Mouse (Mus musculus): ENCODE measurements around the gene Apeh.

Apeh gene

DNA sequence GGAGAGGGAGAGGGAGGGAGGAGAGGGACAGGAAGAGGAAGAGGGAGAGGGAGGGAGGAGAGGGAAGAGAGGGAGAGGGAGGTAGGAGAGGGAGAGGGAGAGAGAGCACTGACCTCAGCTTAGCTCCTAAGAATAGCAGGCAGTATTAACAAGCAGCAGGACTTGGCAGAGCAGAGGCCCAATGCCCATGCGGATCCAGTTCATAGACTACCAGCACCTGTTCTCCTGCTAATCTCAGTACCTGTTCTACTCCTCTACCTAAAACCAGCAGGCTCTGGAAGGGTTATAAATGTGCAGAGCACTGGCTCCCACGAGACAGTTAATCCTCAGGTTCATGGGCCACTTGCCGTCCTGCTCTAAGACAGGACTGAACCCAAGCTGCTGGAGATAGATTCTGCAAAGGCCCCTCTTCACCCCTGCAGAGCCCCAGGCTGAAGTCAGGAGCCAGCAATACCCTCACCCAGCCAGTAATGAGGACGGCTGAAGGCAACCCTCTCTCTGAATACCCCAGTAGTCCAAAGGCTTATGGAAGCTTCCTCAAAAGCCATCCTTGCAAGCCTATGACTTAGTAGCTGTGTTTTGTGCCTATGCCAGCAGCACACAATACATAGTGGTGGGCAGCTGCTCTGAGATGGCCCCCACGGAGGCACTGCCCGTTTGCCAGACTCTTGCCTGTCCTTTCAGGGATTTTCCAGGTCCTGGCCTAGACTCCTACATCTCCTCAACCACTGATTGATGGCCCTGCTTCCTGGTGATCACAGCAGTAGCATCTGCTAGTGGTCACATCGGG is 21.1 kb downstream of the Apeh start:
- DNase-seq (ENCODE audit: low spot score) = no peak

DNA sequence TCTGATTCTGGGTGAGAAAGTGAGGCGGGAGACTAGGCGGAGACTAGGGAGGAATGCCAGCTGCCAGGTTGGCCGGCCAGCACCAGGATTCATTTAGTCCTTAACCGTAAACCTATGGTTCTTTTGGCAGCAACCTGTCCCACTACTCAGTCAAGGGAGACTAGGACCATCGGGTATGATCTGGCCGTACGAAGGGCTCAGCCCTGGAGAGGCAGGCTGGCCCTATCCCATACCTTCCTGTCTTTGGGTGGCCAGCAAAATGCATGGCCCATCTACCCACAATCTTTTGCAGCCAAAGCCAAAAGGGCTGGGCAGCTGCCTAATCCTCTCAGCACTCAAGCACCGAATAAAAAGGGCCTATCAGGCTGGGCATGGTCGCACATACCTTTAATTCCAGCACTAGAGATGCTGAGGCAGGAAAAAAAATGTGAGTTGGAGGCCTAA is 21.9 kb downstream of the Apeh start:
- no peak for DNase-seq (ENCODE audit: low spot score)

DNA sequence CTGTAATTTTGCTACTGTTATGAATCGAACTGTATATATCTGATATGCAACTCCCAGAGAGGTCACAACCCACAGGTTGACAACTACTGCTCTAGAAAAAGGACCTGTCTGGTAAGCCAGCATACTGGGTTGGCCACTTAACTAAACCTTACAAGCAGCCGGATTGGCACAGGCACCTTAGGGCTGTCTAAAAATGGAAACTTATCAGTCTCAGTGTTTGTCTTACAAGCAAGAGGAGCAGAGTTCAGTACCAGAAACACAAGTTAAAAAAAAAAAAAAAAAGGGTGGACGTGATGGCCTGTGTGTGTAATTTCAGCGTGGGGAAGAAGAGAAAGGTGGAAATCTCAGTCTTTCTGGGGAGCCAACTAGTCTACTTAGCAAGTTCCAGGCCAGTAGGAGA is 22.6 kb downstream of the Apeh start:
- DNase-seq (ENCODE audit: low spot score) = no peak

DNA sequence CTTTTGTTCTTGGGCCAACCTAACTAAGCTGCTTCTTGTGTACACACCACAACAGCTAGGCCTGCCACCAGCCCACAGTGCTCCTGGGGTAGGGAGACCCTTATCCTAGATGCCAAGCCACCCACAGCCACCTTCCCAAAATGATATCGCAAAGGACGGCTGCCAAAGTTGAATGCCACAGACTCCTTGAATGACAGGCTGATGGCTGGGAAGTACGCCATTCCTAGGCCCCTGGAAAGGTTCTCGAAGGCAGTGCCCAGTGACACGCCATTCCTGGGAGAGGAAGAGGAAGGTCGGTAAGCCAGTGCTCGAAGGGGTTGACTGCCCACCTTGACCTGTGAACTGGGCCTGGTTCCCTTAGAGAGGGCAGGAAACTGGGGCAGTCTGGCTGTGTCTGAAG is 24.9 kb downstream of the Apeh start:
- DNase-seq (ENCODE audit: low spot score) = no peak

DNA sequence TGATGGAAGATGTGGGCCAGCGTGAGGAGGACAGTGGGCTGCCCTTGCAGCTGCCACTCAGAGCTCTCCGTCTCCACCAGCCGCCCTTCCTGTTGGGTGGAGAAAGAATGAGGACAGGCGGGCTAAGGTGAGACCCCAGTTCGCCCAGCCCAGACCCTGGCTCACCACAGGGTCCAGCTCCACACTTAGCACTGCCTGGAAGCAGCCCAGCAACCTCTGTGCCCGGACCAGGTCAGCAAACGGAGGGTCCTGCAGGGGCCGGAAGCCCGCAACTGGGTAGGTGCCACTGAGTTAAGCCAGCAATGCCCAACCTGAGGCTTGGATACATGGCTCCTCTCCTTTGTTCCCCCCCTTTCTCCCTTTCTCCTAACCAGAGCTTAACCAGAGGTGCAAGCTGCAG is 25.4 kb downstream of the Apeh start:
- DNase-seq (ENCODE audit: low spot score) = no peak

DNA sequence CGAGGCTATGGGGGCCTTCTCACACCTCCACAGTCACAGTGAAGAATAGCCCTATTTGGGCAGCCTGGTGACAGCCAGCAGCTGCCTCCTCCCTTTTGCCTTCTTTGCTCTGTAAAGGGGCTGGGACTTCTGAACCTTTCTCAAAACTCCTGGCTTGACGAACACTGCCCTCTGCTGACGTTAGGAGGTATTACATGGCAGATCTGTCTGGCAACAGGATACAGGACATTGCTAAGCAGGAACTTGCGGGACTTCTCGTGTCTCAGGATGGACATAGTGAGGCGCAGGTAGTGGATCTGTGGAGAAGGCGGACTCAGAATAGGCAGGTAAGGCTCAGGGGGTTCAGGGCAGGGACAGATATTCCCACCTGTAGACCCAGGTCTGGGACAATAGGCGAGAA is 26.5 kb downstream of the Apeh start:
- peak; percentile 93 for DNase-seq (ENCODE audit: low spot score)

DNA sequence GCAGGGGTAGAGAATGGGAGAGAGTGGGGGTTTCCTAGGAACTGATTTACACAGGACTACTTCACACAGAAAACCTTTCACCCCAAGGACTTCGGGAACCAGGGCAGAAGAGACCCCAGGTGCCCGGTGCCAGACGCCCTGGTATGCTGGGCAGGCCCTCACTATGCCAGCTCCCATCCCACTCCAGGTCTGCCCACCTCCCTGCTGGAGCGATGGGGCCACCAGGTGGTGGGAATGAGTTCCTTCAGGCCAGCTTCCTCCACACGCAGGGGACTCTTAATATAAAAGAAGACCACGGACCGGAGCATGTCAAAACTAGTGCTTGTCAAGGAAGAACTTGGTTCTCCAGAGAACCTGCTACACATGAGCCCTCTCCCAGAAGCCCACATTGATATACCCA is 27.2 kb downstream of the Apeh start:
- no peak for DNase-seq (ENCODE audit: low spot score)

DNA sequence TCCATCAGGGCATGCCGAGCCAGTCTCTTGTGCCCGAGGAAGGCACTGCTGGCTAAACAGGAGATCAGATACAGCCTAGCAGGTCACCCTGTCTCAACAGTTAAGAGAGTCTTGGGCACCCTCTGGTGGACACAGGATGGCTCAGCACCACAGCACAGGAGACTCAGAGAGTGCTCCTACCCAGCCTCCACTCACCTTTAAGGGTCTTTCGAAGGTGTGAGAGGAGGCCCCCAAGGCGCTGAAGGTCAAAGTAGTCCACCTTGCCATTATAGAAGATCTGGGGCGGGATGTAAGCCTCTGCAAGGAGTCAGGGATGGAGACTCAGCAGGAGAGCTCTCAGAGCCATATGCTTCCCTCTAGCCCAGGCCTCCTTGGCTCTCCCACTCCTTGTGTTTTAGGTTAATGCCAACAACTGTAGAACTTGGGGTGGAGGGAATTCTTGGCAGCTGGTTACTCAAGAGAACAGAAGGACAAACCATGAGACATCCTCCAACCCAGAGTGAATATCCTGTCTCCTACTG is 28.9 kb downstream of the Apeh start:
- peak; percentile 79 for DNase-seq (ENCODE audit: low spot score)

DNA sequence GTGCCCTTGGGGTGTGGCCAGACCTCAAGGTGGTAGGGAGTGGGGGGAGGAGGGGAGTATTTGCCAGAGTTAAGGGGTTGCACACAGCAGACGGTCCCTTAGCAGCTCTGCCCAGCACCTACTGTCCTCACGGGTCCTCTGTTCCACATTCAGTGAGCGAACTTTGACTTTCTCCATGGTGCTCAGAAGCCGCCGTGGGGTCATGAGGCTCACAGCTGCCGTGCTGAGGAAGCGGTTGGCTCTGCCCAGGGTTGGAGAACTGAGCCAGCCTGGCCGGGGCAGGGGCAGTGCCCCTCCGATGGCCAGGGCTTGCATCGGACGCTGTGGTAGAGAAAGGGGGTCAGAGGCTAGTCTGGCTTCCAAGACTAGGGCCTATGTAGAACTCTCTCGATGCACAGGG is 31.0 kb downstream of the Apeh start:
- no peak for DNase-seq (ENCODE audit: low spot score)

DNA sequence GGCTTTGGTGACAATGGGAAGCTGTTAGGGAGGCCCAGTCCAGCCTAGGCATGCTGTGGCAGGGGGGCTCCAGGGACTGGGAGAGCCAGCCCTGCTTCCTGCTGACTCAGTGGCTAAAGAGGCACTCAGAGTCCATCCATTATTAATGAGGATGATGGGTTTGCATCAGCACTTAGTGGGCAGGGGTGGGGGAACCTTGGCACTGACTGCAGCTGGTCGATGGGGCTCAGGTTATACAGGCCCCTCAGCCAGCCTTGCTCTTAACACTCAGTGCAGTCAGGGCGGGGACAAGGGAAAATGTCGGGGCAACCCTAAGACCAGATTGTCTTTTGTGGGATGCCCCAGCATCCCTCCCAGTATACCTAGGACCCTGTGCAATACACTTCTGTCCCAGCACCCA is 32.3 kb downstream of the Apeh start:
- DNase-seq (ENCODE audit: low spot score) = peak; percentile 53

DNA sequence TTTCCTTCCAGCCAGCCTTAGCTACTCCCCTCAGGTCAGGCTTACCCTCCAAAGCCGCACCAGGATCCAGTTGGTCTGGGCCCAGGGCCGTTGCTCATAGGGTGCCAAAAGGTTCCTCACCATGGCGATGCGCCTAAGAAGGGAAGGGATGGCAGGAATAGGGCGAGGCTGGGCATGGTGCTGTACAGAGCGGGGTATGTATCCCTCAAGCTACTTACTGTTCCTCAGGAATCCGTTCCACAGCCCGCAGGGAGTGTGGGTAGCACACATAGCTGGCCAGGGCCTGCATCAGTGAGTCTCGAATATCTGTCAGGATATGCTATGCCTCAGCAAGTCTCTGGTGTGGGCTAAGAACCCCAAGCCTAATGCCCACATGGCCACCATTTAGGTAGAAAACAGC is 36.1 kb downstream of the Apeh start:
- no peak for DNase-seq (ENCODE audit: low spot score)

DNA sequence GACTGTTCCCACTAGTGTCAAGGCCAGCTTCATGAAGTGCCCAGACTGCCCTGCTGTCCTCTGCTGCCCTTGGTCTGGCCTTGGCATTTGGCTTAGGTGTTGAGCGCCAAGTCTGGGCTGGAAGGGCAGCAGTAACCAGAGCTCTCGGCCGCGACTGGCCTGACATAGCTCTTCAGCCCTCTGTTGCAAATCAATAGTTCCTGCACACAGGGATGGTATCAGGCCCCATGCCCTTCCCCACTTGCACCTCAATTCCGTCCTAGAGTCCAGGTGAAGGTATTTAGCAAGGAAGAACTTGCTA is 37.2 kb downstream of the Apeh start:
- DNase-seq (ENCODE audit: low spot score) = no peak

DNA sequence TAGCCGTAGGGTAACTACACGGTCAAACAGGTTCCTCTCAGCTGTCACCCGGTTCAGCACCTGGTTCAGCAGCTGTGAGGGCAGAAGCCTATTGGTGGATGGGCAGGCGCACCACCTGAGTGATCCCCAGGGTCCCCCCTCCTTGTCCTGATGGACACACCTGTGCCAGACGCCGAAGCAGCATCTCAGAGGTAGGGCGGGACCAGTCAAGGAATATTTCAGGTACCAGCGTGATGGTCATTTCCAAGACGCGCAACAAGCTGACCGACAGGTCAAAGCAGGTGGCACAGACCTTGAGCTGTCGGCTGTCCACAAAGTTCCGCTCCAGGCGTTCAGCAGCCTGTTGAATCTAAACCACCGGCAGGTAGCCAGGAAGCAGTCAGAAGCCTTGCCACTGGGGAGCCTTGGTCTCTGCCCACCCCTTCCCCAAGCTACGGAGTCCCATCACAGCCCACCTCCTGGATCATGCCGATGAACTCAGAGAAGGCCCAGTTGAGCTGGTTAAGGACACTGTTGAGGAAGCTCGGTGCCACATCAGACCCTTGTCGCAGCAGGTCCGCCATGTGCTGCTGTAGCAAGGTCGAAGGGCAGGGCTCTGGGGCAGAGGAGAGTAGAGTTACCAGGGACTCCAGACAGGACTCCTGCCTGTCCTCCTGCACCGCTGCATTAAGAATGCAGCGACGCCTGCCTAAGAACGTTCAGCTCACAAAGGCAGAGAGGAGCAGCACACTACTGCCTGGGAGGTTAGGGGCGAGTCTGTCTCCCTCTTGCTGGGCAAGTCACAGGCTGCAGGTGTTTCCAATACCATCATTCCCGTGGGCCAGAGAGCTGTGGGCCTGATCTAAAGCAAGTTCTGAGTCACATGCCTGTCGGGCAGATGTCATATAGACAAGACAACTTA is 37.8 kb downstream of the Apeh start:
- no peak for DNase-seq (ENCODE audit: low spot score)

DNA sequence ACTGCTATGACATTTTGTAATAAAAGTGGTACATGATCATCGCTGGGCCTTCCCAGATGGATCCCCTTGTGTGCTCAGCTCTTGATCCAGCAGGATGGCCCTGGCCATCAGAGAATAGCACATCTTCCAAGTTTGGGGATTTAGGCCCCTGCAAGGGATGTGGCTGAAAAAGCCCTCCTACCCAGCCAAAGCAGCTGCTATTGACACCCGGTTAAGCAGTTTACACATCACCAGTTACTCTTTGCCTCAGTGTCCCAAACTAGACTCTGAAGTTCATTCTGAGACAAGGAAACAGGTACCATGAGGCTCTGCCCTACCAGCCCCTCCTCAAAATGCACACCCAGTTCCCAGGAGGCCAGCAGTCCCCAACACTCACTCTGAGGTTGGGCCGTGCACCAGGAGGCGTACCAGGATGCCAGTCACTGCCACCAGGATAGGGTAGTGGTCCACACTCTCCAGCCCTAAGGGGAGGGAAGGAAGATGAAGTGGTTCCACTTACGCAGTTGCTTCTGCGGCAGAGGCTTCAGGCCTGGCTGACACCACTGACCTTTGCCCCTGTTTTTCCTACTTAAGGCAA is 38.7 kb downstream of the Apeh start:
- DNase-seq (ENCODE audit: low spot score) = no peak

DNA sequence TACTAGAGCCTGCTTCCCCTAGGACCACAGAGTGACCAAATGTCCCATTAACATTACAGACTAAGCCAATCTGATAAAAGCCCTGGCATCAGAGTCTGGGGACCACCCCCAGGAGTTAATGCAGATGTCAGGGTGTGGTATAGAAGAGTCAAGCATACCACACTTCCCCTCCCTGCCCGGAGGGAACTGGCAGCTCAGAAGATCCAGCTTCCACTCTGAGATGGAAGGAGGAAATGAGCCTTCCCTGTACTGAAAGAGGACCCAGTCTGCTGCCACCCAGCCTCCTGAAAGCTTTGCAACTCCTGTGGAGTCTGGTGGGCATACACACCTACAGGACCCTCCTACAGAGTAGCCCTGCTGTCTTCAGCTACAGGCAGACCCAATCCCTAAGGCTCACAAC is 39.3 kb downstream of the Apeh start:
- DNase-seq (ENCODE audit: low spot score) = no peak

DNA sequence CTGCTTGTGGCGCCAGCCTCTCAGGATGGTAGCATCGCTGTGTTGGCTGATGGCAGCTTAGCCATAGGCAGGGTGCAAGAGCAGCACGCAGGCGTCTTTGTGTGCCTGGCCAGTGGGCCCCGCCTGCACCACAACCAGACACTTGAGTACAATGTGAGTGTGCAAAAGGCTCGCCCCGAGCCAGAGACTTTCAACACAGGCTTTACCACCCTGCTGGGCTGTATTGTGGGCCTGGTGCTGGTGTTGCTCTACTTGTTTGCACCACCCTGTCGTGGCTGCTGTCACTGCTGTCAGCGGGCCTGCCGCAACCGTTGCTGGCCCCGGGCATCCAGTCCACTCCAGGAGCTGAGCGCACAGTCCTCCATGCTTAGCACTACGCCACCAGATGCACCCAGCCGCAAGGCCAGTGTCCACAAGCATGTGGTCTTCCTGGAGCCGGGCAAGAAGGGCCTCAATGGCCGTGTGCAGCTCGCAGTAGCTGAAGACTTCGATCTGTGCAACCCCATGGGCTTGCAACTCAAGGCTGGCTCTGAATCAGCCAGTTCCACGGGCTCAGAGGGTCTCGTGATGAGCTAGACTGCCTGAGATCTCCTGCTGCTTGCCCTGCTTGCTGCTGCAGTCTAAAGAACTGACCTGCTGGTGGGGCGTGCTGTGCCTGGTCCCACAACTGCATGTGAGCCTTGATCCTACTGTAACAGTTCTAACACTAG is 39.9 kb downstream of the Apeh start:
- no peak for DNase-seq (ENCODE audit: low spot score)

DNA sequence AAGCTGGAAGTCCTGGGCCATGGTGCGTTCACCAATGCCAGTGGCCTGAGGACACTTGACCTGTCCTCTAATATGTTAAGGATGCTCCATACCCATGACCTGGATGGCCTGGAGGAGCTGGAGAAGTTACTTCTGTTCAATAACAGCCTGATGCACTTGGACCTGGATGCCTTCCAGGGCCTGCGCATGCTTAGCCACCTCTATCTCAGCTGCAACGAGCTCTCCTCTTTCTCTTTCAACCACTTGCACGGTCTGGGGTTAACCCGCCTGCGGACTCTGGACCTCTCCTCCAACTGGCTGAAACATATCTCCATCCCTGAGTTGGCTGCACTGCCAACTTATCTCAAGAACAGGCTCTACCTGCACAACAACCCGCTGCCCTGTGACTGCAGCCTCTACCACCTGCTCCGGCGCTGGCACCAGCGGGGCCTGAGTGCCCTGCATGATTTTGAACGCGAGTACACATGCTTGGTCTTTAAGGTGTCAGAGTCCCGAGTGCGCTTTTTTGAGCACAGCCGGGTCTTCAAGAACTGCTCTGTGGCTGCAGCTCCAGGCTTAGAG is 40.7 kb downstream of the Apeh start:
- DNase-seq (ENCODE audit: low spot score) = no peak

DNA sequence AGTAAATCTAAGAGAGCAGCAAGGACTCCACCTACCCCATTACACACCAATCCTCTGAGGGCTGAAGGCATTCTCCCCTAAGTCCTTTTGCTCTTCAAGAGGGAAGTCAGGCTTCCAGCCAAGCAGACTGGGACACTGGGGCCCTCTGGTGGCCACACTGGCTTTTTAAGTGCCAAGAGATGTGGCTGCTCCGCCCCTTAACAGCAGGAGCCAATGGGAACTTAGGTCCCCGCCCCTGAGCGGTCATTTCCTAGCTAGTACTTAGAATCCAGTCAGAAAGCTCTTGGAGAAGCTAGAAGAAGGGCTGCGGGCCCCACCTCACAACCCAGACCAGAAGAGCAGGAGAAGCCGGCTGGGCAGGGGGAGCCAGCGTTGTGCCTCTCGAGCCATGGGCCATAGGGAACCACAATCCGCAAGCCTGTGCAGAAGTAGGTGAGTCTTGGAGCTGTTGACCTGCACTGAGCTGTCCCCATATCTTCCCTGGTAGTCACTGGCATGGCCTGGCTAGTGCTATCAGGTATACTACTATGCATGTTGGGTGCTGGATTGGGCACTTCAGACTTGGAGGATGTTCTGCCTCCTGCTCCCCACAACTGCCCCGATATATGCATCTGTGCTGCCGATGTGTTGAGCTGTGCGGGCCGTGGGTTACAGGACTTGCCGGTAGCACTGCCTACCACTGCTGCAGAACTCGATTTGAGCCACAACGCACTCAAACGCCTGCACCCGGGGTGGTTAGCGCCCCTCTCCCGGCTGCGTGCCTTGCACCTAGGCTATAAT is 41.3 kb downstream of the Apeh start, which contains the start of gene Amigo3:
Gene Amigo3, plus strand, starts transcription at position 275 of the 780 bp plus-strand sequence.
- DNase-seq (ENCODE audit: low spot score) = peak; percentile 99

DNA sequence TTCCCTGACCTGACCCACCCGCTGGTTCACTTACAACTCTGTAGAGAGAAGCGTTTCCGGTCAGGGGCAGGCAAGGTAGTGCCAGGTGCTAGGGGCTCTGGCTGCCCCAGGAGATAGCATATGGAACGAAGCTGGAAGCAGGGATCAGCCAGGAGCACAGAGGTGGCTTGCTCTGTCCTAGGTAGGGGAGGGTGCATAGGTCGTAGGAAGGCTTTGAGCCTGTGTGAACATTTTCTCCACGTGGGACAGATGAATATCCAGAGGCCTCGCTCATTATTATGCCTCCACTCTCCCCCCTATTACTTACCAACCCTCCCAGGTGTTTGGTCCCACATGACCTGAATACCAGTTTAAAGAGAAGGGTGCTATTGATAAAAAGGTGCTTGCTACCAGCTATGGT is 42.0 kb downstream of the Apeh start:
- DNase-seq (ENCODE audit: low spot score) = no peak

DNA sequence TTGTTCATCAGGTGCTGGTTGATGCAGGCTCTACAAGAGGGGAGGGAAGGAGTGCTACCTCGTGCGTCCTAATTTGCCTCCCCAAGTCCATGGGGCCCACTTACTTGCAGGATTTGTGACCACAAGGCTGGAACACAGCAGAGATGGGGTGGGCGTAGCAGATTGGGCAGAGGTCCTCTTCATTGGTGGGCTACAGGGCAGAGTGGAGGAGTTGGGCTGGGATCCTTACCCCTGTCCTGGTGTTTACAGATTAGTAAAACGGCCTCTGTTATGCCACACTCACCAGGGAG is 42.5 kb downstream of the Apeh start:
- no peak for DNase-seq (ENCODE audit: low spot score)

DNA sequence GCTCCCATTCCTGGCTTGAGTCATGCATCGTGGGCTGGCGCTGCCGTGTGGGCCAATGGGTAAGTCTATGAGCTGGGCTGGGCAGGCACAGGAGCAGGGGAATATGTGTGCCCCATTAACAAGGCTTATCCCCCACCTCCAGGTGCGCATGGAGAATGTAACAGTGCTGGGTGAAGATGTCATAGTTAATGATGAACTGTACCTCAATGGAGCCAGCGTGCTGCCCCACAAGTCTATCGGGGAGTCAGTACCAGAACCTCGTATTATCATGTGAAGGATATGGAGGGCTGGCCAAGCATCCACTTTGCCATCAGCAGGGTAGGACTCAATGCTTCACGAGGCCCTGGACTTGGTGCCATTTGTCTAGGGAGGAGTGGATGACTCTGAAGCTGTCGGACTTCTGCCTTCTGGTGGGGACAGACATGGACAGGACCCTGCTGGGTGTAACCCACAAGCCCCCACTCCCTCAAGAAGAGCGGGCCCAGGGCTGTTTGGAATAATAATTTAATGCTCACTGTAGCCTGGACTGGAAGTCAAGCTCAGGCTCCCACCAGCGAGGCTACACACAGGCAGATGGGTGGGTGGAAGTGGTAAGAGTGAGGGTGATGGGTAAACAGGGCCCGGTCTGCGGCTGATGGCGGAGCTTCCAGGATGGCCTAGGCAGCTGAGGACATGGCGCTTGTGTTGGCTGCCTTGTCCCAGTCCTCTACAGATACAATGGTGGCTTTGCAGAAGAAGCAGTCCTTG is 43.0 kb downstream of the Apeh start:
- no peak for DNase-seq (ENCODE audit: low spot score)
